Mouse (Mus musculus) neural tube, embryonic 11.5 days (tissue): Measurements from ENCODE around the gene Rps27l. TPM values are rescaled to one million over a fixed set of nuclear protein-coding genes. Genes with fewer than 3 reads are reported as not detected.

Experiments used
- ATAC-seq: fragments of 200-750 bp; cut with Nextera tagmentation; 2 replicates; pipeline ENCODE4 v1.8.0; 2017; ENCODE audit warnings: moderate number of reproducible peaks, mild to moderate bottlenecking, moderate TSS enrichment, moderate library complexity; ENCODE audit not compliant: insufficient read depth, low FRiP score, low TSS enrichment
- DNase-seq: peaks from one replicate; pipeline ENCODE4 v3.0.0-alpha.2; 2015; ENCODE audit warnings: low spot score
- H3K27ac ChIP-seq: fragments of 300-500 bp; sonication (generic); 2 replicates; pipeline ENCODE4 v1.5.1; 2014; ENCODE audit warnings: low read depth, mild to moderate bottlenecking, low read length
- H3K27me3 ChIP-seq: fragments of 300-500 bp; sonication (generic); 2 replicates; pipeline ENCODE4 v1.6.1; 2014; ENCODE audit warnings: mild to moderate bottlenecking, low read length, mixed read lengths; ENCODE audit not compliant: control insufficient read depth, insufficient read depth
- H3K36me3 ChIP-seq: fragments of 300-500 bp; sonication (generic); 2 replicates; pipeline ENCODE4 v1.6.1; 2014; ENCODE audit warnings: mild to moderate bottlenecking, low read length, moderate library complexity, mixed read lengths; ENCODE audit not compliant: control insufficient read depth, insufficient read depth
- H3K4me1 ChIP-seq: fragments of 300-500 bp; sonication (generic); 2 replicates; pipeline ENCODE4 v1.6.1; 2014; ENCODE audit warnings: low read length, mixed read lengths; ENCODE audit not compliant: control insufficient read depth, insufficient read depth
- H3K4me2 ChIP-seq: fragments of 300-500 bp; sonication (generic); 2 replicates; pipeline ENCODE4 v1.6.1; 2014; ENCODE audit warnings: low read depth, mild to moderate bottlenecking, moderate library complexity
- H3K4me3 ChIP-seq: fragments of 300-500 bp; sonication (generic); 2 replicates; pipeline ENCODE4 v1.5.1; 2014; ENCODE audit warnings: low read depth, low read length
- H3K9ac ChIP-seq: fragments of 300-500 bp; sonication (generic); 2 replicates; pipeline ENCODE4 v1.6.1; 2014; ENCODE audit warnings: mild to moderate bottlenecking, low read length
- H3K9me3 ChIP-seq: fragments of 300-500 bp; sonication (generic); 2 replicates; pipeline ENCODE4 v1.6.1; 2016; ENCODE audit warnings: low read length; ENCODE audit not compliant: control insufficient read depth
- WGBS: fragments of 180-500 bp; shearing (Covaris S2); extraction: QIAGEN DNeasy Blood & Tissue Kit; methylation state at CpG from one replicate; pipeline ENCODE4 v1.1.7; 2014; 5-methylcytosine and 5-hydroxymethylcytosine counted together
- polyA plus RNA-seq: library from polyadenylated mRNA; unstranded; fragments of >200 nt; fragmentation: Nextera tagmentation; extraction: Ambion mirVana; gene quantifications from 2 replicates; pipeline ENCODE4 v1.2.1, GENCODE M21; 2014

The Rps27l gene
- polyA plus RNA-seq, 1 experiment from 2014 or later = 583 TPM

- no peak overlapping the region for H3K27ac ChIP-seq
- H3K4me3 ChIP-seq = no peak overlapping the region
- H3K4me1 ChIP-seq = peaks cover 8% of the 10 kb centered on the region; the same call in 1 of the 2 replicates
- no peaks in the 10 kb centered on the region for H3K27me3 ChIP-seq
- peak overlapping the region; percentile 80 for H3K4me2 ChIP-seq
- no peaks in the 10 kb centered on the region for H3K9me3 ChIP-seq
- H3K36me3 ChIP-seq = no peaks in the 10 kb centered on the region
- ATAC-seq (no peak), DNase-seq (no peak)
- no peak overlapping the region for H3K9ac ChIP-seq
- 50% methylated on average over 1 of the region's 1 CpGs for WGBS
Observed at GRCm38 (mm10) chr9:66917892-66918255, 28.0 kb upstream of the Rps27l start.

- Histone ChIP-seq H3K36me3 (no peaks in the 10 kb centered on the region), H3K4me1 (peaks cover 8% of the 10 kb centered on the region; the same call in 1 of the 2 replicates), H3K27ac (peak overlapping the region; percentile 80), H3K4me3 (peak overlapping the region; percentile 82), H3K9me3 (no peaks in the 10 kb centered on the region), H3K4me2 (peak overlapping the region; percentile 80), H3K9ac (peak overlapping the region; percentile 91), H3K27me3 (no peaks in the 10 kb centered on the region)
- ATAC-seq (peak; percentile 27; the same call in 1 of the 2 replicates), DNase-seq (no peak)
- WGBS = 2% methylated on average over 27 of the region's 27 CpGs
Observed at GRCm38 (mm10) chr9:66918672-66919330, 27.1 kb upstream of the Rps27l start.

- H3K4me3 ChIP-seq = peak within 1 kb of the TSS; percentile 82
Observed at GRCm38 (mm10) chr9:66919382-66919971, 26.4 kb upstream of the Rps27l start, which contains the start of gene Rab8b. TSS of gene Rab8b (minus strand) at chr9:66919687.

GRCm38 (mm10) chr9:66919981-66920380 is 25.9 kb upstream of the Rps27l start:
- peak overlapping the region; percentile 8 for H3K9ac ChIP-seq
- ATAC-seq = 0 out of 2 replicates have a peak, but pooled peaks have one; percentile 36
- no peak for DNase-seq
- no peaks in the 10 kb centered on the region for H3K9me3 ChIP-seq
- peak overlapping the region; percentile 82 for H3K4me3 ChIP-seq
- no peak overlapping the region; the same call in 1 of the 2 replicates for H3K27ac ChIP-seq
- WGBS = 0% methylated on average over 14 of the region's 14 CpGs
- no peaks in the 10 kb centered on the region for H3K36me3 ChIP-seq
- peak overlapping the region; percentile 80 for H3K4me2 ChIP-seq
- no peaks in the 10 kb centered on the region for H3K27me3 ChIP-seq
- peaks cover 8% of the 10 kb centered on the region; the same call in 1 of the 2 replicates for H3K4me1 ChIP-seq

More at GRCm38 (mm10) chr9:66919382-66919971, 26.4 kb upstream of the Rps27l start, which contains the start of gene Rab8b:
- peak within 1 kb of the TSS; percentile 80 for H3K27ac ChIP-seq
- peak within 1 kb of the TSS; percentile 80 for H3K4me2 ChIP-seq
- 1% methylated on average over 45 of the region's 49 CpGs for WGBS
- peaks cover 8% of the 10 kb centered on the region; the same call in 1 of the 2 replicates for H3K4me1 ChIP-seq
- no peaks in the 10 kb centered on the region for H3K36me3 ChIP-seq
- no peaks in the 10 kb centered on the region for H3K27me3 ChIP-seq
- peak within 1 kb of the TSS; percentile 91 for H3K9ac ChIP-seq
- DNase-seq (peak; percentile 99), ATAC-seq (peak; percentile 98)
- H3K9me3 ChIP-seq = no peaks in the 10 kb centered on the region

- WGBS = 2% methylated on average over 6 of the region's 6 CpGs
- no peak overlapping the region for H3K27ac ChIP-seq
Observed at GRCm38 (mm10) chr9:66920488-66921279, 25.2 kb upstream of the Rps27l start.

GRCm38 (mm10) chr9:66922076-66922475 is 23.8 kb upstream of the Rps27l start:
- no peak overlapping the region for H3K4me3 ChIP-seq
- ATAC-seq (no peak), DNase-seq (no peak)
- no peaks in the 10 kb centered on the region for H3K9me3 ChIP-seq
- no peaks in the 10 kb centered on the region for H3K27me3 ChIP-seq
- no peak overlapping the region for H3K27ac ChIP-seq
- no peaks in the 10 kb centered on the region for H3K36me3 ChIP-seq
- no peak overlapping the region for H3K9ac ChIP-seq
- peaks cover 8% of the 10 kb centered on the region; the same call in 1 of the 2 replicates for H3K4me1 ChIP-seq
- no peak overlapping the region for H3K4me2 ChIP-seq
- WGBS = 98% methylated on average over 1 of the region's 1 CpGs

More at GRCm38 (mm10) chr9:66920488-66921279, 25.2 kb upstream of the Rps27l start:
- Histone ChIP-seq H3K4me3 (no peak overlapping the region), H3K36me3 (no peaks in the 10 kb centered on the region), H3K4me1 (peaks cover 8% of the 10 kb centered on the region; the same call in 1 of the 2 replicates), H3K4me2 (peak overlapping the region; percentile 6; the same call in 1 of the 2 replicates), H3K9ac (no peak overlapping the region), H3K9me3 (no peaks in the 10 kb centered on the region), H3K27me3 (no peaks in the 10 kb centered on the region)
- no peak for ATAC-seq
- peak; percentile 33 for DNase-seq

GRCm38 (mm10) chr9:66925853-66926252 is 20.0 kb upstream of the Rps27l start:
- 84% methylated on average over 3 of the region's 3 CpGs for WGBS
- no peak overlapping the region for H3K9ac ChIP-seq
- H3K27ac ChIP-seq = no peak overlapping the region
- no peak overlapping the region for H3K4me3 ChIP-seq
- no peaks in the 10 kb centered on the region for H3K36me3 ChIP-seq
- DNase-seq (no peak), ATAC-seq (no peak)
- H3K4me1 ChIP-seq = no peaks in the 10 kb centered on the region
- no peaks in the 10 kb centered on the region for H3K27me3 ChIP-seq
- no peak overlapping the region for H3K4me2 ChIP-seq
- no peaks in the 10 kb centered on the region for H3K9me3 ChIP-seq

- ATAC-seq (no peak), DNase-seq (no peak)
- Histone ChIP-seq H3K4me1 (no peaks in the 10 kb centered on the region), H3K4me3 (no peak overlapping the region), H3K9ac (no peak overlapping the region), H3K36me3 (no peaks in the 10 kb centered on the region), H3K4me2 (no peak overlapping the region), H3K27ac (no peak overlapping the region), H3K9me3 (no peaks in the 10 kb centered on the region), H3K27me3 (no peaks in the 10 kb centered on the region)
- 74% methylated on average over 8 of the region's 8 CpGs for WGBS
Observed at GRCm38 (mm10) chr9:66927696-66928402, 18.0 kb upstream of the Rps27l start.
